Mouse (Mus musculus) CH12F3 (cell line): ENCODE results near the gene Prkar1b.

Source experiments
- in situ Hi-C: fragments of 300-500 bp; cut with MboI; formaldehyde crosslinking; loops from 2 replicates; pipeline ENCODE4 v1.14.3; 2020; ENCODE audit warnings: low sequenced_read_pairs

Gene Prkar1b

DNA sequence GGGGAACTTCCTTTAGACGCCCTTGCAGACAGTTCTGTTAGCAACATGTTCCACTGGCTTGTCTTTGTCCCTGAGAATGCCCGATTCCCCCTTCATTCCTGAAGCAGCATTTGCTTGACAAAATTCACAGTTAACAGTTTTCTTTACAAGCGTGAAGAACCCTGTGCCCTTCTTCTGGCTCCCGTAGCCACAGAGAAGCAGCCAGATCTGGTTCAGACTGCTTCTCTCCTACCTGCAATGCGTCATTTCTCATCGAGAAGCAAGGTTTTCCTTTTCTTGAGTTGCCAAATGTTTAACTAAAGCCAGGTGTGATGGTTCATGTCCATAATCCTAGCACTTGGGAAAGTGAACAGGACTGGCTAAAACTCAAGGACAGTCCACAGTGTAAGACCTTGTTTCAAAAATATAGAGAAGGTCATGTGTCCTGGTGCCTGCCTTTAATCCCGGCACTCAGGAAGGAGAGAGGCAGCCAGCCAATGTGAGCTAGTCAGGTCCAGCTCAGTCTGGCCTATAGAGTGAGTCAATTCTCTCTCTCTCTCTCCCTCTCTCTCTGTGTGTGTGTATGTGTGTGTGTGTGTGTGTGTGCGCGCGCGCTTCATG lies 3.2 kb downstream of the Prkar1b start:
- in situ Hi-C loops: no loop called here

DNA sequence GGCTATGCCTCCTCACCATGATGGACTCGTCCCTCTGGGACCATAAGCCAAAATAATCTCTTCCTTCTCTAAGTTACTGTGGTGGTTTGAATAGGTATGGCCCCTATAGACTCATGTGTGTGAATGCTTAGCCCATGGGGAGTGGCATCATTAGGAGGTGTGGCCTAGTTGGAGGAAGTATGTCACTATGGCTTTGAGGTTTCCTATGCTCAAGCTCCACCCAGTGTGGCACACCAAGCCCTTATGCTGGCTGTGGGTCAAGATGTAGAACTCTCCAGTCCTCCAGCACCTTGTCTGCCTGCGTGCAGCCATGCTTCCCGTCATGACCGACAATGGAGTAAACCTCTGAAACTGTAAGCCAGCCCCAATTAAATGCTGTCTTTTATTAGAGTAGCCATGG lies 4.1 kb downstream of the Prkar1b start:
- in situ Hi-C loops: no loop called here

DNA sequence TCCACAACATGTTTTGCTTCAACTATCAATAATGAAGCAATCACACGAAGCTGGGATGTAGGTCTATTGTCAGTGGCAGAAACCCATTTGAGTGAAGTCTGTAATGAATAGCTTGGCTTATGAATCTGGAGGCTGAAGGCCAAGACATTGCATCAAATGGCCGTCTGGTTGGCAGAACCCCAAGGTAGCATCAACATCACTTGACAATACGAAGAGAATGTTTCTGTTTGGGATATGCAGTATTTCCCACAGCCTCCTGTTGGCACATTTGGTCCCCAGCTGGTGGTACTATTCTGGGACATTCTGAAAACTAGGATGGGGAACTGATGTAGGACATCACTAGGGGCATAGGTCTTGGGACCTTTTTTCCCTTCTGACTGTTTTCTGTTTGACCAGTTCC lies 5.9 kb downstream of the Prkar1b start:
- in situ Hi-C loops: no loop called here

- in situ Hi-C loops: no loop called here
These were observed 8.5 kb downstream of the Prkar1b start for GRCm38 (mm10) chr5:139141326-139141725.

DNA sequence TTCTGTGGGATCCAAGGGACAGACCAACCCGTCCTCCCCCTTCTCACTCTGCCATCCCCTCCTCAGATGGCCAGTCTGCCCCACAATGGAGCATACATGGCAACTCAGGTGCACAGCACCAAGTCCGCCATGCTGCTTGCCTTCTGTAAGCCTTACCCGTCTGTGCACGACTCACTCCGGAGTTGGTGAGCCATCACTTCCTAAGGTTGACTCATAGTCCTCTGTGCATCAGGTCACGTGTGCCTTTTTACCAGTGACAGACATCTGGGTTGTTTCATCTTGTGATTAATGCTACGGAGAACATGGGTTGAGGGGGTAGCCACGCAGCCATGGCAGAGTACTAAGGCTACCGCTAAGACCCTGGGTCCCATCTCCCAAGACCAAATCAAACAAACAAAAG lies 9.2 kb downstream of the Prkar1b start:
- in situ Hi-C loops: no loop called here

GRCm38 (mm10) chr5:139138926-139139472 lies 10.8 kb downstream of the Prkar1b start:
- in situ Hi-C loops: no loop called here

- in situ Hi-C loops: no loop called here
These were observed 11.4 kb downstream of the Prkar1b start for GRCm38 (mm10) chr5:139138261-139138925.

GRCm38 (mm10) chr5:139137176-139137575 lies 12.6 kb downstream of the Prkar1b start:
- in situ Hi-C loops: no loop called here

DNA sequence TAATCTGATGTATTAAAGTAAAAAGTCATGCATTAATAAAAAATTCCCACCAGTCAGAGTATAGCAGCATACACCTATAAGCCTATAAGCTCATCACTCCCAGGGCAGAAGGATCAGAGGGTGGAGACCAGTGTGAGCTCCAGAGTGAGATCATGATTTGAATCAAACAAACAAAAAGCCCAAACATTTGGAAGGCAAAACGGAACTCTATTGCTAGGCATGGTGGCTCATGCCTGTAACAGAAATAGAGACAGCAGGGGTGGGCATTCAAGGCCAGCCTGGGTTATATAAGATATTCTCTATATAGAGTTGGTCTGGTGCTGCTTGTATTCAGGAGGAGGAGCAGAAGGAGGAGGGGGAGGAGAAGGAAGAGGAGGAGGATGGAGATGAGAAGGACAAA lies 13.5 kb downstream of the Prkar1b start:
- in situ Hi-C loops: no loop called here

DNA sequence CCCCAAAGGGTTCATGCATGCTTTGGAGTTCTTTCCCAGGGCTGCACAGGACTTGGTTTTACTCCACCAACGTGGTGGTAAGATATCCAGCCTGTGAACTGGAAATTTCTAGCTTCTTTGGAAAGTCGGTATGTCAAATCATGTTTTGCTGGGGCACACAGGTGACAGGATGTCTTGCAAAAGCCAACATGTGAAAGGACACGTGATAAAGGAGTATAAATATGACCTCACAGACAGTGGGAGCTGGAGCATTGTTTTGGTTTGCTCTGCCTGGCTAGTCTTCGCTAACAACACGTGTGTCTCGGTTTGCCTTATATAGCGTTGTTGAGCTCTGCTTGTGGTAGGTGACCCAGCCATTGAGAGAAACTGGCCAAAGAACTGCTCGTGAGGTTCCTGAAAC lies 15.3 kb downstream of the Prkar1b start:
- in situ Hi-C loops: no loop called here

GRCm38 (mm10) chr5:139130351-139130750 lies 19.4 kb downstream of the Prkar1b start:
- in situ Hi-C loops: no loop called here

DNA sequence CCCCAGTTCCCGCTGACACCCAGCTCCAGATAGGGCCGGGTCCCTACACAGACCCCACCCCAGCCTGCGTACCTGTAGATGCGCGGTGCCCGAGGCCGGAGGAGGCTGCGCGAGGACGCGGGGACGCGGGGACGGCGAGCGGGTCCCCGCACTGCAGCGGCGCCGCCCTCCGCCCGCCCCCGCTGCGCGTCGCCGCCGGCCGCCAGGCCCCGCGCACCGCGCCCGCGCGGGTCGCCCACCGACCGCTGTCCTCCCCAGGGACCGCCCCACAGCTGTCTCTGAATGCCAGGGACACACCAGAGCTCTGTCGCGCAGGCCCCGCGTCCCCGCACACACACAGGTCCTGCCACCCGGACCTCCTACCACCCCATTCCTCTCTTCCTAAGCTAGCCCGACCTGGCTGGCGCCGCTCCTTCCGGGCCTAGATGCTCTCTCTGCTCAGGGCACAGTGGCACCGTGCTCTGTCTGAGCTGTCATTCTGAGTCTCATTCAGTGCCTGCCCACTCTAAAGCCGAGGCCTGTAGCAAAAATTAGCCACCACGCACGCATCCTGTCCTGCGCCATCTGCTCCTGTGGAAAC lies 20.1 kb downstream of the Prkar1b start:
- in situ Hi-C loops: no loop called here

- in situ Hi-C loops: no loop called here
These were observed 20.7 kb downstream of the Prkar1b start for GRCm38 (mm10) chr5:139129078-139129477.

GRCm38 (mm10) chr5:139128476-139129065 lies 21.2 kb downstream of the Prkar1b start:
- in situ Hi-C loops: no loop called here

GRCm38 (mm10) chr5:139125717-139126116 lies 24.1 kb downstream of the Prkar1b start:
- in situ Hi-C loops: no loop called here

GRCm38 (mm10) chr5:139118961-139119276 lies 30.9 kb downstream of the Prkar1b start:
- in situ Hi-C loops: no loop called here

GRCm38 (mm10) chr5:139118139-139118960 lies 31.5 kb downstream of the Prkar1b start:
- in situ Hi-C loops: no loop called here

DNA sequence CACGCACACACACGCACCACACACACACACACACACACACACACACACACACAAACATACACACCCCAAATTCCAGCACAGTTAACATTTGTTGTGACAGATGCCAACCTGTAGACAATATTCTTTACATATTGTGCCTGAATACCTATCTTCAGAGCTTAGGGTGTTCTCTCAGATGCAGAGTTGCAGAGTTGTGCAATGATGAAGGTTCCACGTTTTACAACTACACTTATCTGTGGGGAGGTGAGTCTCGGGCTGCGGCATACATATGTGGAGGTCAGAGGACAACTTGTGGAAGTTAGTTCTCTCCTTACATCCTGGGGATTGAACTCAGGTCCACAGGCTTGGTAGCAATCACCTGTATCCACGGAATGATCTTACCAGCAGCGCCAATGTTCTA lies 34.3 kb downstream of the Prkar1b start:
- in situ Hi-C loops: no loop called here

DNA sequence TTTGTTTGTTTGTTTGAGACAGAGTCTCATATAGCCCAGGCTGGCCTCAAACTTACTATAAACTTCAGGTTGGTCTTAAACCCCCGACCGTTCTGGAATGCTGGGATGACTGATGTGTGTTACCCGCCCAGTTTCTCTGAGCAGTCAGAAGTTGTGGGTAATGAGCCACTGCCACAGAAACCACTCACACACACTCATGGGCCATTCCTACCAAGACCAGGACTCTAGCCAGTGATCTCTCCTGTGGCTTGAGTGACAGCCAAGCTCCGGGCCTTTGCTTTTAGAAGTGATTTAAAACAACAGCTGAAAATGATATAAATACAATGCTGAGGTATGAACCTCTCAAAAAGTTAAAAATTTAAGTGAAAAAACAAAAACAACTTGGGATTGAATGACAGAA lies 34.9 kb downstream of the Prkar1b start:
- in situ Hi-C loops: no loop called here

DNA sequence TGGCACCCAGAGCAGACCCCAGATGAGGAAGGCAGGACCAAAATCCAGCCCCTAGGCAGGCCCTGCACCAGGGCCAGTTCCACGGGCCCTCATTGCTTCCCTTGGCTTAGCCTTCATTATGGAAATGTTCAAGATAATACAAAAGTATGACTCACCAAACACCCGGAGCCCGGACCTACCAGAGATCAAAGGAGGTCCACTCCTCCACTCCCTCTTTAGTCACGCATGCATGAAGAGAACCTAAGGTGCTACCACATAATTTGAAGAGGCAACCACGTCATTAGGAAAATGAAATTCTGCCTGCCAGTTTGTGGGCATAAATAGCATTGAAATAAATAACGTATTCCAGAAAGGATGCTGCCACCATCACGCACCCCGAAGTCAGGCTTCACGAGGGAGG lies 37.4 kb downstream of the Prkar1b start:
- in situ Hi-C loops: no loop called here

- in situ Hi-C loops: no loop called here
These were observed 37.8 kb downstream of the Prkar1b start for GRCm38 (mm10) chr5:139111991-139112390.
